Mouse (Mus musculus): Measurements from ENCODE around the gene Bach2. TPM values are rescaled to one million over a fixed set of nuclear protein-coding genes. Genes with fewer than 3 reads are reported as not detected.

Gene Bach2
- polyA plus RNA-seq, 1 experiment from 2014 or later = 9.8 TPM

DNA sequence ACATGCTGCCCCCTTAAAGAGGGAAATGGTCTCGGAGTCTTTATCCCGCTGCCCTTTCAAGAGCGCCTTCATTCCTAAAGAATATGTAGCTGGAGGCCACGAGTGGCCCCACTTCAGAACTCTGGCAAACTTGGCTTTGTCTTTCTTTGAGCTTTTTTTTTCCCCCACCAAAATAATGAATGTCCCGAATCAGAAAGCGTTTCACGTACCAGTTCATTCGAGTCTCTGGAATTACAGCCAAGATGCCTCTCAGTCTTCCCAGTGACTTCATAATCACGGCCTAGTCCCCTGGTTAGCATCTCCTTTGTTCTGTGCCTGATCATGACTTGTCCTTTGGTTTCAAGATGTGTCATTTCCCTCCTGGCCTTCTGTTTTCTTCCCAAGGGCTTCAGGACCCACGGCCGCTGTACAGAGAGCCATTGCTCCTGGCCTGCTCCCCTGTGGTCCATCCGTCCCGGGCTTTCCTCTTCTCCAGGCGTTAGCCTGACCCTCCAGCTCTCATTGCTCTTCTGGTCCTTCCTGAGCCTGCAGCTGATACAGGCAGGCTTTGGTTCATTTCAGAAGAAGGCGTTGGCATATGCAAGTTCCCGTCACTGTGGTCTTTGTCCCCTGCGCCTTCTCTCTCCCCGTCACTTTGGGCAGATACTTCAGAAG is 5.6 kb downstream of the Bach2 start:
- no peaks in the 10 kb centered on the region for H3K9me3 ChIP-seq
- no peak for ATAC-seq (ENCODE audit: insufficient number of reproducible peaks, insufficient read depth, low FRiP score, low TSS enrichment, low read depth)
- no peak overlapping the region for H3K4me3 ChIP-seq
- 57% methylated on average over 18 of the region's 18 CpGs for whole genome bisulfite sequencing
- no peaks in the 10 kb centered on the region for H3K36me3 ChIP-seq
- H3K4me2 ChIP-seq = no peak overlapping the region
- H3K27ac ChIP-seq = no peak overlapping the region
- no peak overlapping the region for H3K9ac ChIP-seq
- H3K4me1 ChIP-seq = peaks cover 55% of the 10 kb centered on the region
- no peaks in the 10 kb centered on the region for H3K27me3 ChIP-seq

GRCm38 (mm10) chr4:32245586-32245985 is 7.0 kb downstream of the Bach2 start:
- H3K4me3 ChIP-seq = no peak overlapping the region
- ATAC-seq (ENCODE audit: insufficient number of reproducible peaks, insufficient read depth, low FRiP score, low TSS enrichment, low read depth) = no peak
- H3K9me3 ChIP-seq = no peaks in the 10 kb centered on the region
- peaks cover 63% of the 10 kb centered on the region for H3K4me1 ChIP-seq
- H3K9ac ChIP-seq = no peak overlapping the region
- no peaks in the 10 kb centered on the region for H3K36me3 ChIP-seq
- H3K27ac ChIP-seq = no peak overlapping the region
- 80% methylated on average over 6 of the region's 6 CpGs for WGBS
- no peak overlapping the region for H3K4me2 ChIP-seq
- no peaks in the 10 kb centered on the region for H3K27me3 ChIP-seq

- Histone ChIP-seq H3K4me2 (no peak overlapping the region), H3K9ac (no peak overlapping the region), H3K27ac (no peak overlapping the region), H3K9me3 (no peaks in the 10 kb centered on the region), H3K4me1 (peaks cover 63% of the 10 kb centered on the region), H3K4me3 (no peak overlapping the region), H3K27me3 (no peaks in the 10 kb centered on the region), H3K36me3 (no peaks in the 10 kb centered on the region)
- no peak for ATAC-seq (ENCODE audit: insufficient number of reproducible peaks, insufficient read depth, low FRiP score, low TSS enrichment, low read depth)
- 81% methylated on average over 6 of the region's 6 CpGs for WGBS
These were observed 7.4 kb downstream of the Bach2 start for GRCm38 (mm10) chr4:32246020-32246419.

DNA sequence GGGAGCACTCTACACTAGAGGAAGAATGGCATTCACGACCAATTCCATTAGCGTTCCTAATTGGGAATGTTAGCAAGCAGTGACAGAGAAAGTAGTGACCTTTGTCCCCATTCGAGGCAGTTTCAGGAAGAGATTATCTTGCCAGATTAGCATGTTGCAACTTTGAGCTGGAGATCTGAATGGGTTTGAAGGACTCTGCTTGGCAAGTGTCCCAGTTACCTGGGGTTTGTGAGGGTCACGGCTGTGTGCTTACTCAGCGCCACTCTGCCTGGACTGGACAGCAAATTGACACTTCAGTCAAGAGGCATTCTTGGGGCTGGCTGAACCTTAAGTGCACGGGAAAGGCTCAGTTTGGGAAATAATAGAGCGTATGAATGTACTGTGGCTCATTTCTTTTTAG is 8.2 kb downstream of the Bach2 start:
- ATAC-seq (ENCODE audit: insufficient number of reproducible peaks, insufficient read depth, low FRiP score, low TSS enrichment, low read depth) = no peak
- Histone ChIP-seq H3K9ac (no peak overlapping the region), H3K4me2 (no peak overlapping the region), H3K4me3 (no peak overlapping the region), H3K27me3 (no peaks in the 10 kb centered on the region), H3K4me1 (peaks cover 62% of the 10 kb centered on the region), H3K36me3 (no peaks in the 10 kb centered on the region), H3K9me3 (no peaks in the 10 kb centered on the region), H3K27ac (no peak overlapping the region)
- WGBS = 24% methylated on average over 7 of the region's 7 CpGs

DNA sequence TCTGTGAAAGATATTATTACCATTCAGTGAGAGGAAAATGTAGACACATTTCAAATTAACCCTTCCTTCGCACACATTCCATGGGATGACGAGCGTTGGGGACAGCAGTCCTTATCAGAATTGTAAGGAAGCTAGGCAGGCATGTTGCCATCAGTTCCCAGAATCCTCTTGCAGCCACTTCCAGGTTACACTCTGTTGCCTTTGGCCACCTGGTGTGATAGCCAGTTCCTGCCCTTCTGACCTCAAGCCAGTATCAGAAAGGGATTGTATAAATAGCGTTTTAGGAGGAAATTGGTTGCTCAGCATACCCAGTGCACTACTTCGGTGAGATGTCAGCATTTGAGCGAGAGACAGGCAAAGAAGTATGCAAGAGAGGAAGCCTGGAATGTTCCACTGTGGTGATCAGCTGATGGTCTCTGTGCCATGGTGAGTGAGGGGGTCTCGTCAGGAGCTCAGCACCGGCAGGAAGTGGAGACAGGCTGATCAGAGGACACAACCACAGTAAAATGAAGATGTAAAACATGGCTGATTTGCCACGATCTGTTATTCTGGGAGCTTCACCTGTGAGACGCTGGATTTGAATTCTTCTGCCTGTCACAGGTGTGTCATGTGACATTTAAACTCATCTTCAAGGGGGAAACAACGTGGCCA is 9.0 kb downstream of the Bach2 start:
- H3K36me3 ChIP-seq = no peaks in the 10 kb centered on the region
- no peaks in the 10 kb centered on the region for H3K27me3 ChIP-seq
- H3K27ac ChIP-seq = no peak overlapping the region
- no peak overlapping the region for H3K9ac ChIP-seq
- WGBS = 73% methylated on average over 11 of the region's 11 CpGs
- no peak overlapping the region for H3K4me3 ChIP-seq
- peaks cover 57% of the 10 kb centered on the region for H3K4me1 ChIP-seq
- ATAC-seq (ENCODE audit: insufficient number of reproducible peaks, insufficient read depth, low FRiP score, low TSS enrichment, low read depth) = no peak
- H3K9me3 ChIP-seq = no peaks in the 10 kb centered on the region
- H3K4me2 ChIP-seq = no peak overlapping the region

- 38% methylated on average over 6 of the region's 6 CpGs for WGBS
- H3K27ac ChIP-seq = no peak overlapping the region
- peaks cover 57% of the 10 kb centered on the region for H3K4me1 ChIP-seq
- H3K9me3 ChIP-seq = no peaks in the 10 kb centered on the region
- H3K9ac ChIP-seq = no peak overlapping the region
- no peak overlapping the region for H3K4me2 ChIP-seq
- no peaks in the 10 kb centered on the region for H3K27me3 ChIP-seq
- H3K36me3 ChIP-seq = no peaks in the 10 kb centered on the region
- ATAC-seq (ENCODE audit: insufficient number of reproducible peaks, insufficient read depth, low FRiP score, low TSS enrichment, low read depth) = no peak
- no peak overlapping the region for H3K4me3 ChIP-seq
These were observed 9.6 kb downstream of the Bach2 start for GRCm38 (mm10) chr4:32248236-32248635.

GRCm38 (mm10) chr4:32248990-32249393 is 10.4 kb downstream of the Bach2 start:
- Histone ChIP-seq H3K4me1 (peaks cover 52% of the 10 kb centered on the region), H3K9ac (no peak overlapping the region), H3K27ac (no peak overlapping the region; the same call in 1 of the 2 replicates), H3K27me3 (no peaks in the 10 kb centered on the region), H3K4me2 (no peak overlapping the region), H3K4me3 (no peak overlapping the region), H3K36me3 (no peaks in the 10 kb centered on the region), H3K9me3 (no peaks in the 10 kb centered on the region)
- 55% methylated on average over 9 of the region's 9 CpGs for WGBS
- no peak for ATAC-seq (ENCODE audit: insufficient number of reproducible peaks, insufficient read depth, low FRiP score, low TSS enrichment, low read depth)

GRCm38 (mm10) chr4:32249748-32250332 is 11.2 kb downstream of the Bach2 start:
- no peak for ATAC-seq (ENCODE audit: insufficient number of reproducible peaks, insufficient read depth, low FRiP score, low TSS enrichment, low read depth)

GRCm38 (mm10) chr4:32250333-32251004 is 11.9 kb downstream of the Bach2 start:
- ATAC-seq (ENCODE audit: insufficient number of reproducible peaks, insufficient read depth, low FRiP score, low TSS enrichment, low read depth) = no peak
- peaks cover 47% of the 10 kb centered on the region for H3K4me1 ChIP-seq

More at GRCm38 (mm10) chr4:32249748-32250332, 11.2 kb downstream of the Bach2 start:
- Histone ChIP-seq H3K4me3 (peak overlapping the region; percentile 16), H3K9me3 (no peaks in the 10 kb centered on the region), H3K27me3 (no peaks in the 10 kb centered on the region), H3K4me2 (peak overlapping the region; percentile 50), H3K27ac (peak overlapping the region; percentile 85; the same call in 1 of the 2 replicates), H3K9ac (peak overlapping the region; percentile 52; the same call in 1 of the 2 replicates), H3K36me3 (no peaks in the 10 kb centered on the region), H3K4me1 (peaks cover 47% of the 10 kb centered on the region)
- WGBS = 59% methylated on average over 15 of the region's 15 CpGs

GRCm38 (mm10) chr4:32251005-32251365 is 12.4 kb downstream of the Bach2 start:
- Histone ChIP-seq H3K27me3 (no peaks in the 10 kb centered on the region), H3K9ac (peak overlapping the region; percentile 52; the same call in 1 of the 2 replicates), H3K4me3 (peak overlapping the region; percentile 16), H3K4me2 (peak overlapping the region; percentile 50), H3K36me3 (no peaks in the 10 kb centered on the region), H3K27ac (peak overlapping the region; percentile 85), H3K9me3 (no peaks in the 10 kb centered on the region), H3K4me1 (peaks cover 46% of the 10 kb centered on the region)
- WGBS = 5% methylated on average over 8 of the region's 8 CpGs
- no peak; the same call in 1 of the 2 replicates for ATAC-seq (ENCODE audit: insufficient number of reproducible peaks, insufficient read depth, low FRiP score, low TSS enrichment, low read depth)

More at GRCm38 (mm10) chr4:32250333-32251004, 11.9 kb downstream of the Bach2 start:
- H3K4me3 ChIP-seq = peak overlapping the region; percentile 16
- H3K9me3 ChIP-seq = no peaks in the 10 kb centered on the region
- H3K36me3 ChIP-seq = no peaks in the 10 kb centered on the region
- peak overlapping the region; percentile 52; the same call in 1 of the 2 replicates for H3K9ac ChIP-seq
- peak overlapping the region; percentile 85 for H3K27ac ChIP-seq
- no peaks in the 10 kb centered on the region for H3K27me3 ChIP-seq
- 7% methylated on average over 16 of the region's 16 CpGs for WGBS
- peak overlapping the region; percentile 50 for H3K4me2 ChIP-seq

GRCm38 (mm10) chr4:32251946-32252672 is 13.5 kb downstream of the Bach2 start:
- no peaks in the 10 kb centered on the region for H3K9me3 ChIP-seq
- no peak for ATAC-seq (ENCODE audit: insufficient number of reproducible peaks, insufficient read depth, low FRiP score, low TSS enrichment, low read depth)
- no peak overlapping the region for H3K27ac ChIP-seq
- no peak overlapping the region for H3K4me3 ChIP-seq
- no peaks in the 10 kb centered on the region for H3K36me3 ChIP-seq
- no peak overlapping the region for H3K9ac ChIP-seq
- H3K4me1 ChIP-seq = peaks cover 40% of the 10 kb centered on the region
- 62% methylated on average over 15 of the region's 15 CpGs for WGBS
- H3K27me3 ChIP-seq = no peaks in the 10 kb centered on the region
- no peak overlapping the region for H3K4me2 ChIP-seq
